Mouse (Mus musculus): Measurements from ENCODE around the gene Adgre5. TPM values are rescaled to one million over a fixed set of nuclear protein-coding genes. Genes with fewer than 3 reads are reported as not detected.

Gene Adgre5
- polyA plus RNA-seq, 1 experiment from 2014 or later = 45.8 TPM

- Histone ChIP-seq H3K4me3 (ENCODE audit: low read depth, low read length) (peak overlapping the region; percentile 33), H3K4me1 (ENCODE audit: control insufficient read depth, insufficient read depth, low read length) (peaks cover 8% of the 10 kb centered on the region; the same call in 1 of the 2 replicates), H3K4me2 (ENCODE audit: low read depth, low read length) (peak overlapping the region; percentile 65), H3K9me3 (ENCODE audit: control insufficient read depth, low read length) (no peaks in the 10 kb centered on the region), H3K27me3 (replicated peaks; ENCODE audit: control insufficient read depth, insufficient read depth, low read length) (no peaks in the 10 kb centered on the region; the same call in 1 of the 2 replicates), H3K27ac (replicated peaks; ENCODE audit: low read depth, low read length) (peak overlapping the region; percentile 73), H3K36me3 (ENCODE audit: control insufficient read depth, insufficient read depth, low read length) (no peaks in the 10 kb centered on the region), H3K9ac (ENCODE audit: low read depth, low read length) (peak overlapping the region; percentile 54)
- 2% methylated on average over 21 of the region's 28 CpGs for WGBS
- ATAC-seq (ENCODE audit: low read depth) (peak; percentile 82), DNase-seq (ENCODE audit: low spot score) (peak; percentile 86)
Observed at GRCm38 (mm10) chr8:83747661-83748346, 6.7 kb upstream of the Adgre5 start.

- Histone ChIP-seq H3K4me1 (ENCODE audit: control insufficient read depth, insufficient read depth, low read length) (peaks cover 20% of the 10 kb centered on the region), H3K27me3 (replicated peaks; ENCODE audit: control insufficient read depth, insufficient read depth, low read length) (no peaks in the 10 kb centered on the region; the same call in 1 of the 2 replicates), H3K36me3 (ENCODE audit: control insufficient read depth, insufficient read depth, low read length) (no peaks in the 10 kb centered on the region), H3K27ac (replicated peaks; ENCODE audit: low read depth, low read length) (no peak overlapping the region), H3K4me2 (ENCODE audit: low read depth, low read length) (no peak overlapping the region), H3K9me3 (ENCODE audit: control insufficient read depth, low read length) (no peaks in the 10 kb centered on the region), H3K4me3 (ENCODE audit: low read depth, low read length) (no peak overlapping the region), H3K9ac (ENCODE audit: low read depth, low read length) (no peak overlapping the region)
- ATAC-seq (ENCODE audit: low read depth) = no peak
- 84% methylated on average over 4 of the region's 4 CpGs for WGBS
- DNase-seq (ENCODE audit: low spot score) = no peak
Observed at GRCm38 (mm10) chr8:83744070-83744469, 2.9 kb upstream of the Adgre5 start.

GRCm38 (mm10) chr8:83742968-83743367, 1.8 kb upstream of the Adgre5 start:
- no peak overlapping the region for H3K4me3 ChIP-seq (ENCODE audit: low read depth, low read length)
- no peak overlapping the region for H3K9ac ChIP-seq (ENCODE audit: low read depth, low read length)
- H3K4me1 ChIP-seq (ENCODE audit: control insufficient read depth, insufficient read depth, low read length) = peaks cover 19% of the 10 kb centered on the region
- no peak overlapping the region for H3K4me2 ChIP-seq (ENCODE audit: low read depth, low read length)
- H3K27me3 ChIP-seq (replicated peaks; ENCODE audit: control insufficient read depth, insufficient read depth, low read length) = no peaks in the 10 kb centered on the region; the same call in 1 of the 2 replicates
- ATAC-seq (ENCODE audit: low read depth) (no peak), DNase-seq (ENCODE audit: low spot score) (no peak)
- no peaks in the 10 kb centered on the region for H3K36me3 ChIP-seq (ENCODE audit: control insufficient read depth, insufficient read depth, low read length)
- 91% methylated on average over 6 of the region's 6 CpGs for WGBS
- no peak overlapping the region for H3K27ac ChIP-seq (replicated peaks; ENCODE audit: low read depth, low read length)
- H3K9me3 ChIP-seq (ENCODE audit: control insufficient read depth, low read length) = no peaks in the 10 kb centered on the region

- 76% methylated on average over 19 of the region's 19 CpGs for WGBS
- DNase-seq (ENCODE audit: low spot score) = no peak
- Histone ChIP-seq H3K27ac (replicated peaks; ENCODE audit: low read depth, low read length) (no peak overlapping the region), H3K4me2 (ENCODE audit: low read depth, low read length) (peak overlapping the region; percentile 93; the same call in 1 of the 2 replicates), H3K36me3 (ENCODE audit: control insufficient read depth, insufficient read depth, low read length) (no peaks in the 10 kb centered on the region), H3K9me3 (ENCODE audit: control insufficient read depth, low read length) (no peaks in the 10 kb centered on the region), H3K4me1 (ENCODE audit: control insufficient read depth, insufficient read depth, low read length) (peaks cover 26% of the 10 kb centered on the region), H3K9ac (ENCODE audit: low read depth, low read length) (0 out of 2 replicates have a peak overlapping the region, but pooled peaks have one; percentile 75), H3K4me3 (ENCODE audit: low read depth, low read length) (peak overlapping the region; percentile 60), H3K27me3 (replicated peaks; ENCODE audit: control insufficient read depth, insufficient read depth, low read length) (no peaks in the 10 kb centered on the region)
- no peak for ATAC-seq (ENCODE audit: low read depth)
Observed at GRCm38 (mm10) chr8:83741849-83742655, 926 bp upstream of the Adgre5 start.

- WGBS = 9% methylated on average over 3 of the region's 3 CpGs
- Histone ChIP-seq H3K27me3 (replicated peaks; ENCODE audit: control insufficient read depth, insufficient read depth, low read length) (no peaks in the 10 kb centered on the region), H3K9ac (ENCODE audit: low read depth, low read length) (peak overlapping the region; percentile 75), H3K4me2 (ENCODE audit: low read depth, low read length) (peak overlapping the region; percentile 93), H3K4me3 (ENCODE audit: low read depth, low read length) (peak overlapping the region; percentile 60), H3K36me3 (ENCODE audit: control insufficient read depth, insufficient read depth, low read length) (no peaks in the 10 kb centered on the region), H3K4me1 (ENCODE audit: control insufficient read depth, insufficient read depth, low read length) (peaks cover 26% of the 10 kb centered on the region), H3K27ac (replicated peaks; ENCODE audit: low read depth, low read length) (peak overlapping the region; percentile 70), H3K9me3 (ENCODE audit: control insufficient read depth, low read length) (no peaks in the 10 kb centered on the region)
- DNase-seq (ENCODE audit: low spot score) (no peak), ATAC-seq (ENCODE audit: low read depth) (no peak; the same call in 1 of the 2 replicates)
Observed at GRCm38 (mm10) chr8:83740586-83740975, 545 bp downstream of the Adgre5 start.

- peak overlapping the region; percentile 60 for H3K4me3 ChIP-seq (ENCODE audit: low read depth, low read length)
- H3K4me2 ChIP-seq (ENCODE audit: low read depth, low read length) = peak overlapping the region; percentile 93
- 28% methylated on average over 8 of the region's 8 CpGs for WGBS
- DNase-seq (ENCODE audit: low spot score) (no peak), ATAC-seq (ENCODE audit: low read depth) (no peak)
- H3K36me3 ChIP-seq (ENCODE audit: control insufficient read depth, insufficient read depth, low read length) = no peaks in the 10 kb centered on the region
- H3K27me3 ChIP-seq (replicated peaks; ENCODE audit: control insufficient read depth, insufficient read depth, low read length) = no peaks in the 10 kb centered on the region
- no peak overlapping the region for H3K9ac ChIP-seq (ENCODE audit: low read depth, low read length)
- no peaks in the 10 kb centered on the region for H3K9me3 ChIP-seq (ENCODE audit: control insufficient read depth, low read length)
- peaks cover 26% of the 10 kb centered on the region for H3K4me1 ChIP-seq (ENCODE audit: control insufficient read depth, insufficient read depth, low read length)
- peak overlapping the region; percentile 70 for H3K27ac ChIP-seq (replicated peaks; ENCODE audit: low read depth, low read length)
Observed at GRCm38 (mm10) chr8:83739711-83740468, 1.2 kb downstream of the Adgre5 start.

- peak overlapping the region; percentile 93 for H3K4me2 ChIP-seq (ENCODE audit: low read depth, low read length)
- ATAC-seq (ENCODE audit: low read depth) (peak; percentile 67), DNase-seq (ENCODE audit: low spot score) (peak; percentile 92)
- no peaks in the 10 kb centered on the region for H3K36me3 ChIP-seq (ENCODE audit: control insufficient read depth, insufficient read depth, low read length)
- no peaks in the 10 kb centered on the region for H3K27me3 ChIP-seq (replicated peaks; ENCODE audit: control insufficient read depth, insufficient read depth, low read length)
- H3K27ac ChIP-seq (replicated peaks; ENCODE audit: low read depth, low read length) = peak overlapping the region; percentile 70
- 0 out of 2 replicates have a peak overlapping the region, but pooled peaks have one; percentile 28 for H3K9ac ChIP-seq (ENCODE audit: low read depth, low read length)
- 53% methylated on average over 10 of the region's 10 CpGs for WGBS
- H3K4me1 ChIP-seq (ENCODE audit: control insufficient read depth, insufficient read depth, low read length) = peaks cover 26% of the 10 kb centered on the region
- no peak overlapping the region for H3K4me3 ChIP-seq (ENCODE audit: low read depth, low read length)
- no peaks in the 10 kb centered on the region for H3K9me3 ChIP-seq (ENCODE audit: control insufficient read depth, low read length)
Observed at GRCm38 (mm10) chr8:83738949-83739710, 2.0 kb downstream of the Adgre5 start.
